Comparison of ENCODE assay signal across 8 mouse cellular contexts in the genomic region with DNA sequence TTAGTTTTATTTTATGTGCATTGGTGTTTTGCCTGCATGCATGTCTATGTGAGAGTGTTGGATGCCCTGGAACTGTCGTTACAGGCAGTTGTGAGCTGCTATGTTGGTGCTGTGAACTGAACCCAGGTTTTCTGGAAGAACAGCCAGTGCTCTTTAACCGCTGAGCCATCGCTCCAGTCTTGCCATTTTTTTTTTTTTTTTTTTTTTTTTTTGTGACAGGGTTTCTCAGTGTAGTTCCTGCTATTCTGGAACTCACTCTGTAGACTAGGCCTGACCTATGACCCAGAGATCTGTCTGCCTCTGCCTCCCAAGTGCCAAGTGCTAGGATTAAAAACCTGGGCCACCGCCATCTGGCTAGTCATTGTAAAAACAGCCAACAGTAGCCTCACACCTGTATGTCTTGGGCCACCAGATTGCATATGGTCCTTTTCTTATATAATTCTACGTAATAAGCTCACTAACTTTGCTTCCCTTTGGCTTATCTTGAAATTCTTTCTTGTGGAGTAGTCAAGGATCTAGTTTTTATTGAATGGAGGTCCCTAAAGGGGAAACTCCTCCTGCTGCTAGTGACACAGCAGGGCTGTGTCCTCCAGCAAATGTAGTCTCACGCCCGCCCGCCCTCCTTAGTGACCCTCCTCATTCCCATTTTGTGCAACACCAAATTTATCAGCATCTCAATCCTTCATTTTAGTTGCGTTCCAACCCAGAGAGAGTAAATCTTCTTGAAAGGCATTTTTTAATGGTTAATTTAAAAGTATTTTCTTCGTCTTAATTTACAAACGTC. TPM values are rescaled to one million over a fixed set of nuclear protein-coding genes. Genes with fewer than 3 reads are reported as not detected.
DNase-seq lines count a peak whose midpoint lies in the region; ATAC-seq and TF ChIP-seq lines count a peak whose summit lies in the region.

No protein-coding gene starts in this region.

- no peak for TF ChIP-seq POLR2A in lung, adult 2 months (IDR thresholded peaks at IDR 0.05; ENCODE audit: borderline replicate concordance, extremely low read depth, low read depth, low read length)
- TF ChIP-seq POLR2A in embryonic fibroblast, embryonic 13.5 days (IDR thresholded peaks at IDR 0.05; ENCODE audit: low read depth, low read length) = no peak
- TF ChIP-seq POLR2A in thymus, adult 2 months (IDR thresholded peaks at IDR 0.05; ENCODE audit: control insufficient read depth, extremely low read depth, insufficient read depth, low read length, poor library complexity) = no peak

- ATAC-seq in lung, postnatal 0 days = no peak
- no peak for ATAC-seq in neural tube, embryonic 14.5 days (ENCODE audit: low read depth)
- ATAC-seq in megakaryocyte progenitor cell, adult 5-6 weeks (replicated peaks; ENCODE audit: poor library complexity) = no peak

- TF ChIP-seq CTCF in lung, postnatal 0 days (IDR thresholded peaks at IDR 0.05) = no peak
- no peak for TF ChIP-seq CTCF in lung, adult 2 months (IDR thresholded peaks at IDR 0.05; ENCODE audit: insufficient read depth, low read length)
- no peak for TF ChIP-seq CTCF in embryonic fibroblast, embryonic 13.5 days (IDR thresholded peaks at IDR 0.05; ENCODE audit: borderline replicate concordance, insufficient read depth, low read length)
- no peak for TF ChIP-seq CTCF in thymus, adult 2 months (IDR thresholded peaks at IDR 0.05; ENCODE audit: borderline replicate concordance, control insufficient read depth, extremely low read depth, insufficient read depth, low read length, poor library complexity)

- peaks cover 6% of the 10 kb centered on the region; the same call in 1 of the 2 replicates for H3K4me1 ChIP-seq in lung, postnatal 0 days (ENCODE audit: insufficient read depth, low read depth, low read length)
- H3K4me1 ChIP-seq in lung, adult 2 months (ENCODE audit: control insufficient read depth, insufficient read depth, low read length) = peaks cover 6% of the 10 kb centered on the region; the same call in 1 of the 2 replicates
- peaks cover 2% of the 10 kb centered on the region; the same call in 1 of the 2 replicates for H3K4me1 ChIP-seq in embryonic fibroblast, embryonic 13.5 days (ENCODE audit: control insufficient read depth, insufficient read depth, low read length)
- peaks cover 4% of the 10 kb centered on the region; the same call in 1 of the 2 replicates for H3K4me1 ChIP-seq in neural tube, embryonic 14.5 days (ENCODE audit: control insufficient read depth, insufficient read depth, low read length)
- H3K4me1 ChIP-seq in thymus, adult 2 months (replicated peaks; ENCODE audit: control insufficient read depth, insufficient read depth, low read length) = peaks cover 11% of the 10 kb centered on the region

- no peak overlapping the region for H3K9ac ChIP-seq in lung, postnatal 0 days (replicated peaks; ENCODE audit: low read depth)
- H3K9ac ChIP-seq in neural tube, embryonic 14.5 days (replicated peaks; ENCODE audit: low read depth, low read length) = no peak overlapping the region

- WGBS in lung, postnatal 0 days = 61% methylated on average over 11 of the region's 11 CpGs
- WGBS in lung, adult 2 months = 53% methylated on average over 11 of the region's 11 CpGs
- WGBS in neural tube, embryonic 14.5 days = 59% methylated on average over 11 of the region's 11 CpGs
- 85% methylated on average over 11 of the region's 11 CpGs for WGBS in thymus, adult 2 months

- H3K27me3 ChIP-seq in lung, postnatal 0 days (replicated peaks; ENCODE audit: insufficient read depth, low read length) = no peaks in the 10 kb centered on the region
- no peaks in the 10 kb centered on the region for H3K27me3 ChIP-seq in neural tube, embryonic 14.5 days (ENCODE audit: control insufficient read depth, insufficient read depth, low read length)
- no peaks in the 10 kb centered on the region for H3K27me3 ChIP-seq in thymus, adult 2 months (ENCODE audit: control insufficient read depth, insufficient read depth, low read length)

- H3K4me2 ChIP-seq in lung, postnatal 0 days (replicated peaks; ENCODE audit: low read depth, low read length) = peak overlapping the region; percentile 52
- peak overlapping the region; percentile 39 for H3K4me2 ChIP-seq in neural tube, embryonic 14.5 days (ENCODE audit: low read depth, low read length)

- H3K36me3 ChIP-seq in lung, postnatal 0 days (ENCODE audit: insufficient read depth, low read length) = no peaks in the 10 kb centered on the region
- no peaks in the 10 kb centered on the region for H3K36me3 ChIP-seq in neural tube, embryonic 14.5 days (ENCODE audit: control insufficient read depth, insufficient read depth, low read length)
- no peaks in the 10 kb centered on the region for H3K36me3 ChIP-seq in thymus, adult 2 months (ENCODE audit: control insufficient read depth, insufficient read depth, low read length)

- DNase-seq in lung, postnatal 0 days (ENCODE audit: low spot score) = peak; percentile 52
- DNase-seq in lung, adult 2 months = no peak
- peak; percentile 60 to 72 for DNase-seq in kidney, postnatal 4 days
- no peak for DNase-seq in cerebellum, adult 18-20 months
- DNase-seq in thymus, adult 2 months = no peak

- no peak for TF ChIP-seq EP300 in lung, postnatal 0 days (IDR thresholded peaks at IDR 0.05)

- peak overlapping the region; percentile 8; the same call in 1 of the 2 replicates for H3K4me3 ChIP-seq in lung, postnatal 0 days (ENCODE audit: low read depth, low read length)
- no peak overlapping the region for H3K4me3 ChIP-seq in lung, adult 2 months (replicated peaks; ENCODE audit: extremely low read depth, low read depth, low read length)
- no peak overlapping the region for H3K4me3 ChIP-seq in embryonic fibroblast, embryonic 13.5 days (ENCODE audit: insufficient read depth, low read length)
- no peak overlapping the region for H3K4me3 ChIP-seq in neural tube, embryonic 14.5 days (ENCODE audit: low read depth, low read length)
- H3K4me3 ChIP-seq in thymus, adult 2 months (ENCODE audit: control insufficient read depth, insufficient read depth, low read length) = no peak overlapping the region

- H3K27ac ChIP-seq in lung, postnatal 0 days (ENCODE audit: low read length) = peak overlapping the region; percentile 94
- H3K27ac ChIP-seq in embryonic fibroblast, embryonic 13.5 days (ENCODE audit: insufficient read depth, low read length) = peak overlapping the region; percentile 32; the same call in 1 of the 2 replicates
- peak overlapping the region; percentile 1; the same call in 1 of the 2 replicates for H3K27ac ChIP-seq in neural tube, embryonic 14.5 days (ENCODE audit: low read depth, low read length)
- no peak overlapping the region for H3K27ac ChIP-seq in thymus, adult 2 months (ENCODE audit: control insufficient read depth, insufficient read depth, low read length)

- no peaks in the 10 kb centered on the region for H3K9me3 ChIP-seq in lung, postnatal 0 days (ENCODE audit: low read length)
- no peaks in the 10 kb centered on the region for H3K9me3 ChIP-seq in neural tube, embryonic 14.5 days (ENCODE audit: control insufficient read depth, low read length)

RNA-seq across cellular contexts. Expression of gene Ints3, which starts 12.2 kb away (rescaled TPM):
- 10.6 and 13.9 TPM in 2 replicates for polyA plus RNA-seq in lung, postnatal 0 days (2015; fragmentation: Nextera tagmentation; extraction: Ambion mirVana)
- 24.6 and 28.4 TPM in 2 replicates for polyA plus RNA-seq in lung, adult 2 months (2012; rRNA removed)
- 39.5 and 40.0 TPM in 2 replicates for polyA plus RNA-seq in embryonic fibroblast, embryonic 13.5 days (2011; ENCODE audit: insufficient read length, low read depth, missing spikeins)
- 30.1 and 35.2 TPM in 2 replicates for polyA plus RNA-seq in neural tube, embryonic 14.5 days (2014; fragmentation: Nextera tagmentation; extraction: Ambion mirVana)
- 17.5 and 20.2 TPM in 2 replicates for total RNA-seq in megakaryocyte progenitor cell, adult 5-6 weeks (2015)
- total RNA-seq in megakaryocyte progenitor cell, adult 5-6 weeks (2017) = 21.6 and 24.7 TPM in 2 replicates
- polyA plus RNA-seq in thymus, adult 2 months (2012; rRNA removed) = 46.2 and 47.4 TPM in 2 replicates

RNA-seq across cellular contexts. Expression of gene Npr1, which starts 20.1 kb away (rescaled TPM):
- polyA plus RNA-seq in lung, postnatal 0 days (2015; fragmentation: Nextera tagmentation; extraction: Ambion mirVana) = 30.0 and 35.8 TPM in 2 replicates
- 162 and 199 TPM in 2 replicates for polyA plus RNA-seq in lung, adult 2 months (2012; rRNA removed)
- polyA plus RNA-seq in embryonic fibroblast, embryonic 13.5 days (2011; ENCODE audit: insufficient read length, low read depth, missing spikeins) = 0.18 TPM in 1 of 2 replicates, not detected in the other
- 1.4 and 4.0 TPM in 2 replicates for polyA plus RNA-seq in neural tube, embryonic 14.5 days (2014; fragmentation: Nextera tagmentation; extraction: Ambion mirVana)
- not detected in 2 replicates for total RNA-seq in megakaryocyte progenitor cell, adult 5-6 weeks (2015)
- total RNA-seq in megakaryocyte progenitor cell, adult 5-6 weeks (2017) = not detected in 2 replicates
- polyA plus RNA-seq in thymus, adult 2 months (2012; rRNA removed) = 9.2 and 11.4 TPM in 2 replicates

RNA-seq across cellular contexts. Expression of gene Ilf2, which starts 30.3 kb away (rescaled TPM):
- polyA plus RNA-seq in lung, postnatal 0 days (2015; fragmentation: Nextera tagmentation; extraction: Ambion mirVana) = 58.4 and 65.8 TPM in 2 replicates
- polyA plus RNA-seq in lung, adult 2 months (2012; rRNA removed) = 13.2 and 22.3 TPM in 2 replicates
- polyA plus RNA-seq in embryonic fibroblast, embryonic 13.5 days (2011; ENCODE audit: insufficient read length, low read depth, missing spikeins) = 82.1 and 97.0 TPM in 2 replicates
- polyA plus RNA-seq in neural tube, embryonic 14.5 days (2014; fragmentation: Nextera tagmentation; extraction: Ambion mirVana) = 262 and 269 TPM in 2 replicates
- 120 and 136 TPM in 2 replicates for total RNA-seq in megakaryocyte progenitor cell, adult 5-6 weeks (2015)
- 204 and 227 TPM in 2 replicates for total RNA-seq in megakaryocyte progenitor cell, adult 5-6 weeks (2017)
- polyA plus RNA-seq in thymus, adult 2 months (2012; rRNA removed) = 50.1 and 50.8 TPM in 2 replicates

RNA-seq across cellular contexts. Expression of gene Snapin, which starts 45.2 kb away (rescaled TPM):
- 97.9 and 101 TPM in 2 replicates for polyA plus RNA-seq in lung, postnatal 0 days (2015; fragmentation: Nextera tagmentation; extraction: Ambion mirVana)
- polyA plus RNA-seq in lung, adult 2 months (2012; rRNA removed) = 29.0 and 47.3 TPM in 2 replicates
- 87.6 and 102 TPM in 2 replicates for polyA plus RNA-seq in embryonic fibroblast, embryonic 13.5 days (2011; ENCODE audit: insufficient read length, low read depth, missing spikeins)
- polyA plus RNA-seq in neural tube, embryonic 14.5 days (2014; fragmentation: Nextera tagmentation; extraction: Ambion mirVana) = 106 and 112 TPM in 2 replicates
- total RNA-seq in megakaryocyte progenitor cell, adult 5-6 weeks (2015) = 41.2 and 42.1 TPM in 2 replicates
- total RNA-seq in megakaryocyte progenitor cell, adult 5-6 weeks (2017) = 32.3 and 45.0 TPM in 2 replicates
- 20.8 and 27.8 TPM in 2 replicates for polyA plus RNA-seq in thymus, adult 2 months (2012; rRNA removed)

RNA-seq across cellular contexts. Expression of gene Slc27a3, which starts 55.9 kb away (rescaled TPM):
- 16.0 and 18.0 TPM in 2 replicates for polyA plus RNA-seq in lung, postnatal 0 days (2015; fragmentation: Nextera tagmentation; extraction: Ambion mirVana)
- polyA plus RNA-seq in lung, adult 2 months (2012; rRNA removed) = 26.3 and 27.5 TPM in 2 replicates
- 9.0 and 20.0 TPM in 2 replicates for polyA plus RNA-seq in embryonic fibroblast, embryonic 13.5 days (2011; ENCODE audit: insufficient read length, low read depth, missing spikeins)
- polyA plus RNA-seq in neural tube, embryonic 14.5 days (2014; fragmentation: Nextera tagmentation; extraction: Ambion mirVana) = 21.3 and 21.7 TPM in 2 replicates
- 0.17 and 0.32 TPM in 2 replicates for total RNA-seq in megakaryocyte progenitor cell, adult 5-6 weeks (2015)
- 0.27 and 0.83 TPM in 2 replicates for total RNA-seq in megakaryocyte progenitor cell, adult 5-6 weeks (2017)
- polyA plus RNA-seq in thymus, adult 2 months (2012; rRNA removed) = 15.0 and 21.2 TPM in 2 replicates

Comparison
In these comparisons a context has a peak if more than half of its experiments do, and no peak if none do; other contexts are left out.
1. DNase-seq: peak in lung, postnatal 0 days (single experiment) and kidney, postnatal 4 days (2 of 2); none in lung, adult 2 months (single experiment), cerebellum, adult 18-20 months (0 of 2) and thymus, adult 2 months (single experiment).